In genomic region chr7:45704730-45705442, GRCm38 (mm10) we compare ENCODE assay signal across 8 mouse cellular contexts. TPM values are rescaled to one million over a fixed set of nuclear protein-coding genes. Genes with fewer than 3 reads are reported as not detected.
DNase-seq lines count a peak whose midpoint lies in the region; ATAC-seq and TF ChIP-seq lines count a peak whose summit lies in the region.

Gene Dbp (plus strand): TSS chr7:45705088.

- peak; percentile 99 for DNase-seq in MEL (ENCODE audit: low read depth, low spot score)
- DNase-seq in cerebellum, adult 8-10 months: peak; percentile 98
- peak; percentile 100 for DNase-seq in forelimb bud, embryonic 11.5 days (ENCODE audit: low read depth, low spot score)
- peak; percentile 100 for DNase-seq in layer of hippocampus, adult 9-11 months
- DNase-seq in lung, postnatal 0 days (ENCODE audit: low spot score): peak; percentile 99
- peak; percentile 94 for DNase-seq in ovary, postnatal 14 days (ENCODE audit: low spot score)
- DNase-seq in thymus, postnatal 14 days: peak; percentile 99

- peaks cover 7% of the 10 kb centered on the region for H3K79me2 ChIP-seq in MEL (ENCODE audit: control insufficient read depth, insufficient read depth, low read length, poor library complexity)

- peaks cover 0 to under 1% of the 10 kb centered on the region in 2 experiments; a peak in 1 of 4 replicates for H3K27me3 ChIP-seq in MEL (ENCODE audit: control insufficient read depth in 1 of 2, insufficient read depth in 2 of 2, low read length in 2 of 2)
- peaks cover 7% of the 10 kb centered on the region; the same call in 1 of the 2 replicates for H3K27me3 ChIP-seq in lung, postnatal 0 days (replicated peaks; ENCODE audit: insufficient read depth, low read length)

- no peaks in the 10 kb centered on the region for H3K9me3 ChIP-seq in MEL (replicated peaks; ENCODE audit: insufficient read depth, low read length)
- H3K9me3 ChIP-seq in lung, postnatal 0 days (ENCODE audit: low read length): no peaks in the 10 kb centered on the region

- peak within 1 kb of the TSS; percentile 98 for H3K9ac ChIP-seq in MEL (ENCODE audit: control insufficient read depth, low read depth, low read length, poor library complexity, severe bottlenecking)
- peak within 1 kb of the TSS; percentile 39; the same call in 1 of the 2 replicates for H3K9ac ChIP-seq in lung, postnatal 0 days (replicated peaks; ENCODE audit: low read depth)

- peak; percentile 79 to 81 for ATAC-seq in hematopoietic stem cell, adult 5-6 weeks (replicated peaks in 1 of 2; ENCODE audit: insufficient read depth in 1 of 2, low FRiP score in 2 of 2, low TSS enrichment in 1 of 2, low read depth in 1 of 2, poor library complexity in 2 of 2, severe bottlenecking in 2 of 2)
- ATAC-seq in lung, postnatal 0 days: peak; percentile 89

- H3K4me3 ChIP-seq in MEL (ENCODE audit: control insufficient read depth in 1 of 2, insufficient read depth in 1 of 2, low read depth in 2 of 2, low read length in 2 of 2): peak within 1 kb of the TSS; percentile 82 to 85
- H3K4me3 ChIP-seq in lung, postnatal 0 days (ENCODE audit: low read depth, low read length): peak within 1 kb of the TSS; percentile 51

- H3K27ac ChIP-seq in MEL (ENCODE audit: control insufficient read depth, low read depth, low read length): peak within 1 kb of the TSS; percentile 82
- peak within 1 kb of the TSS; percentile 81 for H3K27ac ChIP-seq in lung, postnatal 0 days (ENCODE audit: low read length)

- no peak for TF ChIP-seq CTCF in MEL (IDR thresholded peaks at IDR 0.05 in 2 of 3, conservative IDR thresholded peaks at IDR 0.05 in 1 of 3; ENCODE audit: control insufficient read depth in 1 of 3, insufficient read depth in 1 of 3, low read depth in 2 of 3, low read length in 3 of 3, poor library complexity in 1 of 3, severe bottlenecking in 1 of 3)
- no peak for TF ChIP-seq CTCF in lung, postnatal 0 days (IDR thresholded peaks at IDR 0.05)

- TF ChIP-seq EP300 in MEL (IDR thresholded peaks at IDR 0.05; ENCODE audit: low read depth in 1 of 2, low read length in 2 of 2): no peak; a peak in 1 of 4 replicates
- TF ChIP-seq EP300 in lung, postnatal 0 days (IDR thresholded peaks at IDR 0.05): peak; percentile 52; the same call in 1 of the 2 replicates

- peak within 1 kb of the TSS; percentile 95 for H3K4me2 ChIP-seq in lung, postnatal 0 days (replicated peaks; ENCODE audit: low read depth, low read length)

- no peak for TF ChIP-seq RAD21 in MEL (IDR thresholded peaks at IDR 0.05; ENCODE audit: low read depth, low read length)

- under 1% methylated on average over 35 of the region's 36 CpGs for WGBS in lung, postnatal 0 days

- H3K4me1 ChIP-seq in MEL (ENCODE audit: control insufficient read depth in 1 of 2, insufficient read depth in 2 of 2, low read length in 2 of 2): peaks cover 0 to 18% of the 10 kb centered on the region in 2 experiments; a peak in 2 of 4 replicates
- H3K4me1 ChIP-seq in lung, postnatal 0 days (ENCODE audit: insufficient read depth, low read depth, low read length): peaks cover 40% of the 10 kb centered on the region

- peaks cover 0 to 5% of the 10 kb centered on the region in 2 experiments; a peak in 2 of 4 replicates for H3K36me3 ChIP-seq in MEL (ENCODE audit: control insufficient read depth in 1 of 2, insufficient read depth in 2 of 2, low read length in 2 of 2)
- H3K36me3 ChIP-seq in lung, postnatal 0 days (ENCODE audit: insufficient read depth, low read length): no peaks in the 10 kb centered on the region

- no peak for TF ChIP-seq POLR2A in MEL (IDR thresholded peaks at IDR 0.05; ENCODE audit: control insufficient read depth in 1 of 2, insufficient read depth in 1 of 2, low read depth in 1 of 2, low read length in 2 of 2, poor library complexity in 1 of 2)

TF ChIP-seq in MEL, 35 proteins besides CTCF, POLR2A, EP300 and RAD21:
- peak; percentile 83 for TF ChIP-seq BHLHE40 (IDR thresholded peaks at IDR 0.05; ENCODE audit: borderline replicate concordance, low read depth, low read length)
- peak; percentile 87 for TF ChIP-seq USF1 (IDR thresholded peaks at IDR 0.05; ENCODE audit: low read depth, low read length)
- TF ChIP-seq POLR2AphosphoS5 (IDR thresholded peaks at IDR 0.05; ENCODE audit: borderline replicate concordance, low read depth, low read length): no peak
- peak; percentile 57 for TF ChIP-seq KAT2A (conservative IDR thresholded peaks at IDR 0.05; ENCODE audit: low read depth, low read length)
- TF ChIP-seq CHD1 (IDR thresholded peaks at IDR 0.05; ENCODE audit: low read depth, low read length): no peak
- peak; percentile 97 for TF ChIP-seq SIN3A (IDR thresholded peaks at IDR 0.05; ENCODE audit: low read length)
- no peak; the same call in 1 of the 2 replicates for TF ChIP-seq ELF1 (IDR thresholded peaks at IDR 0.05; ENCODE audit: low read depth, low read length)
- no peak for TF ChIP-seq GABPA (IDR thresholded peaks at IDR 0.05; ENCODE audit: low read depth, low read length)
- peak; percentile 77; the same call in 1 of the 2 replicates for TF ChIP-seq E2F4 (IDR thresholded peaks at IDR 0.05; ENCODE audit: borderline replicate concordance, low read depth, low read length)
- TF ChIP-seq MEF2A (IDR thresholded peaks at IDR 0.05; ENCODE audit: extremely low read depth, insufficient replicate concordance, low read depth, low read length, poor library complexity, severe bottlenecking): no peak
- peak; percentile 94 for TF ChIP-seq MXI1 (IDR thresholded peaks at IDR 0.05; ENCODE audit: low read depth, low read length)
- TF ChIP-seq TCF12 (IDR thresholded peaks at IDR 0.05; ENCODE audit: low read depth, low read length): 0 out of 2 replicates have a peak, but pooled peaks have one; percentile 18
- no peak for TF ChIP-seq GATA1 (IDR thresholded peaks at IDR 0.05; ENCODE audit: low read depth, low read length)
- TF ChIP-seq MAX (IDR thresholded peaks at IDR 0.05; ENCODE audit: low read length): peak; percentile 98
- TF ChIP-seq SMC3 (IDR thresholded peaks at IDR 0.05; ENCODE audit: low read depth, low read length): no peak
- no peak; a peak in 1 of 4 replicates for TF ChIP-seq USF2 (IDR thresholded peaks at IDR 0.05; ENCODE audit: borderline replicate concordance in 1 of 2, insufficient read depth in 1 of 2, low read depth in 1 of 2, low read length in 2 of 2)
- peak; percentile 81 for TF ChIP-seq HCFC1 (IDR thresholded peaks at IDR 0.05; ENCODE audit: low read depth, low read length)
- no peak for TF ChIP-seq JUND (IDR thresholded peaks at IDR 0.05; ENCODE audit: low read depth, low read length)
- no peak for TF ChIP-seq MAFK (IDR thresholded peaks at IDR 0.05; ENCODE audit: borderline replicate concordance, low read depth, low read length)
- TF ChIP-seq ZNF384 (IDR thresholded peaks at IDR 0.05; ENCODE audit: low read depth, low read length): peak; percentile 94
- TF ChIP-seq ZC3H11A (IDR thresholded peaks at IDR 0.05; ENCODE audit: low read depth, low read length): no peak
- no peak for TF ChIP-seq RCOR1 (IDR thresholded peaks at IDR 0.05; ENCODE audit: low read depth, low read length)
- no peak for TF ChIP-seq POLR2AphosphoS2 (IDR thresholded peaks at IDR 0.05; ENCODE audit: low read length)
- peak; percentile 98 for TF ChIP-seq MAZ (IDR thresholded peaks at IDR 0.05; ENCODE audit: low read depth, low read length)
- no peak for TF ChIP-seq TBP (IDR thresholded peaks at IDR 0.05; ENCODE audit: low read depth, low read length)
- TF ChIP-seq CHD2 (IDR thresholded peaks at IDR 0.05; ENCODE audit: low read length): peak; percentile 73
- peak; percentile 57 for TF ChIP-seq ETS1 (IDR thresholded peaks at IDR 0.05; ENCODE audit: low read depth, low read length)
- peak; percentile 21; the same call in 1 of the 2 replicates for TF ChIP-seq NELFE (IDR thresholded peaks at IDR 0.05; ENCODE audit: low read depth, low read length)
- no peak for TF ChIP-seq TAL1 (IDR thresholded peaks at IDR 0.05; ENCODE audit: low read length)
- TF ChIP-seq MYC (IDR thresholded peaks at IDR 0.05; ENCODE audit: low read depth, low read length): peak; percentile 98
- TF ChIP-seq NRF1 (IDR thresholded peaks at IDR 0.05; ENCODE audit: insufficient read depth, low read depth, low read length, poor library complexity, severe bottlenecking): peak; percentile 42; the same call in 1 of the 2 replicates
- no peak for TF ChIP-seq ZKSCAN1 (IDR thresholded peaks at IDR 0.05; ENCODE audit: low read depth, low read length)
- TF ChIP-seq ZMIZ1 (IDR thresholded peaks at IDR 0.05; ENCODE audit: low read depth, low read length): 0 out of 2 replicates have a peak, but pooled peaks have one; percentile 21
- no peak for TF ChIP-seq MYB (IDR thresholded peaks at IDR 0.05; ENCODE audit: low read depth, low read length)
- TF ChIP-seq UBTF (IDR thresholded peaks at IDR 0.05; ENCODE audit: borderline replicate concordance, insufficient read depth, low read depth, low read length): no peak

RNA-seq across cellular contexts. Expression of gene Dbp, which starts in this region (rescaled TPM):
- total RNA-seq in MEL (2012; rRNA removed): 21.1 and 24.4 TPM in 2 replicates
- 10 to 100 TPM in 1 of 2 experiments, not detected in 1; 22.5 TPM for polyA plus RNA-seq in MEL (2012; ENCODE audit: insufficient read depth in 1 of 2, insufficient read length in 2 of 2, low read depth in 1 of 2, low replicate concordance in 2 of 2, missing spikeins in 1 of 2)
- 11.5 and 25.3 TPM in 2 replicates for total RNA-seq in hematopoietic stem cell, adult 5-6 weeks (2017)
- 6.8 and 9.4 TPM in 2 replicates for polyA plus RNA-seq in lung, postnatal 0 days (2015; fragmentation: Nextera tagmentation; extraction: Ambion mirVana)

Comparison
In these comparisons a context has a peak if more than half of its experiments do, and no peak if none do; other contexts are left out.
1. Peak in every context shown above with its lines: DNase-seq, ATAC-seq, H3K4me3 ChIP-seq and H3K27ac ChIP-seq.